Mouse (Mus musculus): Measurements from ENCODE around the gene Rasa2.

Rasa2 gene

GRCm38 (mm10) chr9:96639451-96639850 is 8.0 kb upstream of the Rasa2 start:
- no peak for DNase-seq (ENCODE audit: low spot score in 2 of 2)

- no peak for DNase-seq (ENCODE audit: low spot score in 2 of 2)
Measured at GRCm38 (mm10) chr9:96638508-96638907, 7.1 kb upstream of the Rasa2 start.

- DNase-seq (ENCODE audit: low spot score in 2 of 2), result no peak
Measured at GRCm38 (mm10) chr9:96637157-96637548, 5.7 kb upstream of the Rasa2 start.

- no peak for DNase-seq (ENCODE audit: low spot score in 2 of 2)
Measured at GRCm38 (mm10) chr9:96636423-96637156, 5.2 kb upstream of the Rasa2 start.

- no peak for DNase-seq (ENCODE audit: low spot score in 2 of 2)
Measured at GRCm38 (mm10) chr9:96635899-96636298, 4.5 kb upstream of the Rasa2 start.

- DNase-seq (ENCODE audit: low spot score in 2 of 2), result no peak
Measured at GRCm38 (mm10) chr9:96635176-96635575, 3.8 kb upstream of the Rasa2 start.

- DNase-seq (ENCODE audit: low spot score in 2 of 2), result no peak
Measured at GRCm38 (mm10) chr9:96633771-96634170, 2.4 kb upstream of the Rasa2 start.

- no peak for DNase-seq (ENCODE audit: low spot score in 2 of 2)
Measured at GRCm38 (mm10) chr9:96632756-96633155, 1.3 kb upstream of the Rasa2 start.

- no peak for DNase-seq (ENCODE audit: low spot score in 2 of 2)
Measured at GRCm38 (mm10) chr9:96632073-96632690, 765 bp upstream of the Rasa2 start.

- DNase-seq (ENCODE audit: low spot score in 2 of 2), result peak; percentile 57 to 69
Measured at GRCm38 (mm10) chr9:96630571-96631388, 637 bp downstream of the Rasa2 start.

- DNase-seq (ENCODE audit: low spot score in 2 of 2), result no peak
Measured at GRCm38 (mm10) chr9:96629151-96629550, 2.3 kb downstream of the Rasa2 start.

- DNase-seq (ENCODE audit: low spot score in 2 of 2), result no peak
Measured at GRCm38 (mm10) chr9:96627557-96628085, 3.8 kb downstream of the Rasa2 start.

- DNase-seq (ENCODE audit: low spot score in 2 of 2), result no peak
Measured at GRCm38 (mm10) chr9:96627042-96627441, 4.4 kb downstream of the Rasa2 start.

GRCm38 (mm10) chr9:96618448-96619176 is 12.8 kb downstream of the Rasa2 start:
- no peak for DNase-seq (ENCODE audit: low spot score in 2 of 2)

GRCm38 (mm10) chr9:96612297-96612696 is 19.1 kb downstream of the Rasa2 start:
- DNase-seq (ENCODE audit: low spot score in 2 of 2), result no peak

GRCm38 (mm10) chr9:96611693-96612293 is 19.6 kb downstream of the Rasa2 start:
- DNase-seq (ENCODE audit: low spot score in 2 of 2), result no peak

- no peak for DNase-seq (ENCODE audit: low spot score in 2 of 2)
Measured at GRCm38 (mm10) chr9:96610813-96611212, 20.6 kb downstream of the Rasa2 start.

GRCm38 (mm10) chr9:96603416-96603815 is 28.0 kb downstream of the Rasa2 start:
- no peak for DNase-seq (ENCODE audit: low spot score in 2 of 2)

- DNase-seq (ENCODE audit: low spot score in 2 of 2), result no peak
Measured at GRCm38 (mm10) chr9:96597899-96598298, 33.5 kb downstream of the Rasa2 start.

GRCm38 (mm10) chr9:96592670-96593600 is 38.5 kb downstream of the Rasa2 start:
- no peak for DNase-seq (ENCODE audit: low spot score in 2 of 2)

All from urinary bladder, postnatal 4 days (tissue).